Mouse (Mus musculus) monocyte, adult 5-6 weeks (primary cell): ENCODE data around the gene Stk10. TPM values are rescaled to one million over a fixed set of nuclear protein-coding genes. Genes with fewer than 3 reads are reported as not detected.
A peak's percentile ranks its signal among the peaks of the same experiment; 100 is the strongest.

ENCODE experiments used
- ATAC-seq: fragments of 153-309, 156-312 bp; replicated peaks from 2 replicates; pipeline ENCODE4 v1.8.0; 2017; ENCODE audit warnings: mild to moderate bottlenecking; ENCODE audit not compliant: low TSS enrichment, insufficient number of reproducible peaks, severe bottlenecking, poor library complexity, low FRiP score
- total RNA-seq: library from RNA; stranded (forward); fragments of 200-1000, 200-491, 200-594 nt; gene quantifications from 3 replicates; pipeline ENCODE4 v1.2.3, GENCODE M21; 2017

The Stk10 gene
- total RNA-seq, 1 experiment from 2014 or later, result 432 TPM

GRCm38 (mm10) chr11:32545605-32546004, 12.5 kb downstream of the Stk10 start:
- ATAC-seq, result no peak

- ATAC-seq, result no peak
Measured at GRCm38 (mm10) chr11:32546483-32546882, 13.4 kb downstream of the Stk10 start.

GRCm38 (mm10) chr11:32547391-32547947, 14.4 kb downstream of the Stk10 start:
- ATAC-seq, result no peak

- no peak for ATAC-seq
Measured at GRCm38 (mm10) chr11:32548240-32548639, 15.1 kb downstream of the Stk10 start.

DNA sequence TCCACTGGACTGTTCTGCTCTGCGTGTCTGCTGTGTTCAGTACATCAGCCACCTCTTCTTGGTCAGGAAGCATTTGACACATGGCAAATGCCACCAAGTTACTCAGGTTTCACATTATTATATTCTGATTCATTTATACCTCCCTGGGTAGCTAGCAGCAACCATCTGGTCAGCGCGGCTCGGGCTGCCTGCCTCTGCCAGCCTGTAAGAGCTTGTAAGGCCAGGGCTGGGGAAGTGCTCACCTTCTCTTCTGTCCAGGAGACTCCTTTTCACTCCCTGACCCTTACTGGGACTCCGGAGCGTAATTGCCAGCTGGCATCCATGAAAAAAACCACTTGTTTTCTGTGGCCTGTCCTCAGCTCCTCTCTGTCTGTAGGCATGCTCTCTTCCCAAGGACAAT, 16.1 kb downstream of the Stk10 start:
- ATAC-seq, result no peak

DNA sequence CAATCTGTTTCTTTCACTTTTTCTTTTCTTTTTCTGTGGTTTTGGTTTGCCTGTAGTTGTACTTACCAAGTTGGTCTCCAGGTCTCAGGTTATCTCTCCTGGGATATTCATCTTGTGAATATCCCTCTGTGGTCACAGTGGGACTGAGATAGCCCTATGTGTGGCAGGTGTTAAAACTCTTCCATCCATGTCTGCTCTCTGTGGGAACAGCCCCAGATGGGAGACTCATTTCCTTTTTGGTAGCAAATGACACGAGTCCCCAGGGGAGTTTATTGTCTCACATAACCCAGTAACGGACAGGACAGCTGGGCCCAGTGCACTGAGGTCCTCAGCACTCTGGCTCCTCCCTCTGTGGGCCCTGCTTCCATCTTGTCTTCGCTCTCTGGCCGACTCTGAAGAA, 17.0 kb downstream of the Stk10 start:
- no peak for ATAC-seq

DNA sequence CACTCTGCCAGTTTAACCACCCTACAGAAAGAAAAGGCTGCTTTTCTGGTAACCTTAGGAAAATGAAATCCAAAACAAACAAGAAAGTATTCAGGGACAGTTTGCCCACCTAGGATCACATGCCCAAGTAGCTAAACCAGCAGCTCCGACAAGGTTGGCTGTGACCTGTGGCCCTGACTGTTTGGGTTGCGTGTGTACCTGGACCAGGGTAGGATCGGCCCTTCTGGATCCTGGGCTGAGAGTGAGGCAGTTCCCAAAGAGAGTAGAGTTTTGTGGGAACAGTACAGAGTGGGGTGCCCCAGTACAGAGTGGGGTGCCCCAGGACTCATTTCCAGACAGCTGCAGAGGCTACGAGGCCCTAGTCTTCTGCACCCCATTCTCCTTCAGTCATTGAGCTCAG, 18.0 kb downstream of the Stk10 start:
- no peak for ATAC-seq

GRCm38 (mm10) chr11:32551579-32552297, 18.6 kb downstream of the Stk10 start:
- no peak for ATAC-seq

DNA sequence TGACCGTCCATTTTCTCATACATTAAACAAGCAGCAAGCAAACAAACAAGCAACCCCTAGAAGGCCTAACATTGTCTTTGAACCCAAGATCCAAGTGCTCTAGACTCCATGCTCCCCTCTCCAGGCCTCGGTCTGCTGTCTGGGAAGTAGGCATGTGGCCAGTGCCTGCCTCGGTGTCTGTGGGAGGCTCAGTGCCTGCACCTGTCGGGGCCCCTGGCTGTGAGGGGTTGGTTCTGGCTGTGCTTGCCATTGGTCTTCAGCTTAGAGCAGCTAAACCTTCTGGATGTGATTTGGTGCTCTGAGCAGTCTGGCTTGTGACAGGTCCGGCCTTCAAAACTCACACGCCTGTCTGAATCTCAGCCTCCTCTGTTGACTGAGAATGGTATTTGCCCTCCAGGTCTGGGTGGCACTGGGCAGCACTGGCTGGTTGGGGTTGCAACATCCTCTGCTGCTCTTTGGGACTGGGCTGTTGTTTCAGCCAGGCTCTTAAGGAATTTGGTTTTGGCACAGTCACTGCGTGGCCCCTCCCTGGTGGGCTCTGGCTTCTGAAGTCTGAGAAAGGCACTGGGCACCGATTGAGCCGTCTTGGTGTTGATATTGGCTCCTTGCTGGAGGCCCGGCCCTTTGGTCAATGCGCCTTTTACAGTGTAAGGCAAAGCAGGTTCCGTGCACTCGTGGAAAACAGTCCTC, 19.4 kb downstream of the Stk10 start:
- peak; percentile 19 for ATAC-seq

DNA sequence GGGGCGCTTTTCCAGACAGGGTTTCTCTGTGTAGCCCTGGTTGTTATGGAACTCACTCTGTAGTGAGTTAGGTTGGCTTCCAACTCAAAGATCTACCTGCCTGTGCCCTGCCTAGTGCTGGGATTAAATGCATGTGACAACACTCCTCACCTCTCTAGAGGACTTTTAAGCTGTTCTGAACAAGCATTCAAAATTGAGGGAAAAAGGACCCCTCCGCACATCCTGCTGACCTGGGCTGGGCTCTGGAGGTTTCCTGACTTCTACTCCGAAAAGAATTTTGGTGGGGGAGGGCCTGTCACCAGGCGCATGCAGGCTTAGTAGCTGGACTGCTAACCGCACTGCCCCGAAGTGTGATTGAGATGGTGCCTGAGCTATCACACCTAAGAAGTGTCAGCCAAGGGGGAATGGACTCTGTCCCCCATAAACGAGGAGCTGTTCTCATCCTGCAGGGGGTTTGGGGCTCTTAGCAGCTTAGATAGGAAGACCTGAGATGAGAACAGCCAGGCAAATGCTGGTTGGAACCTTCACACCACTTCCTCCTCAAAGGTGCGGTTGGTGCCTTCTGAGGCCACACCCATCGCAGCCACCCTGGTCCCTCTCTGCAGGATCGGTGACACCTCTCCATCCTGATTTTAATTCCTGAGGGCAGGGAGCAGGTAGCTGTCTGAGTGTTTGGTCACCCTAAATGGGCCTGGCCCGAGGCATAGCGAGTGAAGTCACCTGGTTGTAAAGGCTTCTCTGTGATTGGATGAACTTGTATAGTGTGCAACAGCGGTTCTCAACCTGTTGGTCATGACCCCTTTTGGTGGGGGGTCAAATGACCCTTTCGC, 20.4 kb downstream of the Stk10 start:
- peak; percentile 13 for ATAC-seq

- ATAC-seq, result peak; percentile 58
Measured at GRCm38 (mm10) chr11:32554141-32555091, 21.3 kb downstream of the Stk10 start.

DNA sequence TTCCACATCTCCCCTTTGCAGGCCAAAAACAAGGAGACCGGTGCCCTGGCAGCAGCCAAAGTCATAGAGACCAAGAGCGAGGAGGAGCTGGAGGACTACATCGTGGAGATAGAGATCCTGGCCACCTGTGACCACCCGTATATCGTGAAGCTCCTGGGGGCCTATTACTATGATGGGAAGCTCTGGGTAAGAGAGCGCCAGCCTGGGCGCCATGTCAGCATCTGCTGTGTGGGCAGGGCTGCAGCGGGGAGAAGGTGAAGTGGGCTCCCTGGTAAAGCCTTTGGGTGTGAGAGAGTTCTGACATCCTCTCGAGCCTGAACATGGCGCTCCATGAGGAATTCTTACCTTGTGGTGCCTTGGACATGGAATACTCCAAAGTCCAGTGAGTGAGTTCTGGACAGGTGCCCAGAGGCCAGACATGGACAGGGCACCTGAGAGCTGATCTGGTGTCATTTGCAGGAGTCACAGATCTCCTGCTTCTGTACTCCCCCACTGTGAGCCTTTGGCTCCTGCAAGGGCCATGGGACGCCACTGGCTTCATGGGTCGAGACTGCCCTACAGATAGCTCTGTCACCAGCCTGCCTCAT, 22.1 kb downstream of the Stk10 start:
- ATAC-seq, result no peak

DNA sequence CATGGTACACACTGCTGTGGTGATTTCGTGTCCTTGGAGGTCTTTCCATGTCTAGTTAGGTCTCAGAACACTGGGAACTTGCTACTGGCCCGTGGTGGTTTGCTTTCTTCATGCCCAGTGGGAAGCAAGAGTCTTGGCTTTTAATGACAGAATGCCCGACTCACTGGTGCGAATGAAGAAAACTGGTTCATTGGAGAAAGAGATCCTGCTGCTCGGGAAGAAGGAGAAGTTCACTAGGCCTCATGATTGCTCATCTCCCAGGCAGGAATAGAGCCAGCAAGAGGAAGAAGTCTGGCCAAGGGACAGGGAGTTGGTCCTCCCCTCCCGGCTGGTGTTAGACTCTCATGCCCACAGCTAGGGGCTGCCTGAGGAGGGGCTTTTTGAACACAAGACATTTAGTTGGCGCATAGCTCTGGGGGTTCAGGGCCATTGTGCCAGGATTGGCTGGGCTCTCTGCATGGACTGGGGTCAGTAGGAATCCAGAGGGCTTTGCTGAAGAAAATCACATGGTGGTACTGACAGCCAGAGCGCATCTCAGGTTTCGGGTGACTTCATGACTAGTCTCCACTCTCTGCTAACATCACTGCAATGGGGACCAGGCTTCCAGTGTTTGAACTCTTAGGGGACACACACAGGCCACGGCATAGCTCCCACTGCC, 23.4 kb downstream of the Stk10 start:
- no peak for ATAC-seq

DNA sequence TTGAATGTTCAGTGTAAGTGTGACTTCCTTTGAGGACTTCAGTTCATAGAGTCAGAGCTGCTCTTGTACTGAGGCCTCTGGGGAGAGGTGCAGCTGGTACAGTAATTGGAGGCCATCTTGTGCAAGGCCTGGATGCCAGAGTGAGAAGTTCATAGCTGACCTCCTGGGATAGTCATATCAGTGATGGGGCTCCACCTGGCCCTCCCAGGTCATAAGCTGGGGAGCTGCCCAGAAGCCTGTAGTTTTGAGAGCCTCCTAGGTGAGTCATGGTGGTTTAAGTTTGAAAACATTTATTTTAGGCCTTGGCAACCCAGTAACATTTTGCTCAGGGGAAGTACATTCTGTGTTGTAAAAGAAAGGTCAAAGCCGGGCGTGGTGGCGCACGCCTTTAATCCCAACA, 24.9 kb downstream of the Stk10 start:
- ATAC-seq, result peak; percentile 10; the same call in 1 of the 2 replicates

- ATAC-seq, result no peak
Measured at GRCm38 (mm10) chr11:32558677-32559076, 25.6 kb downstream of the Stk10 start.

DNA sequence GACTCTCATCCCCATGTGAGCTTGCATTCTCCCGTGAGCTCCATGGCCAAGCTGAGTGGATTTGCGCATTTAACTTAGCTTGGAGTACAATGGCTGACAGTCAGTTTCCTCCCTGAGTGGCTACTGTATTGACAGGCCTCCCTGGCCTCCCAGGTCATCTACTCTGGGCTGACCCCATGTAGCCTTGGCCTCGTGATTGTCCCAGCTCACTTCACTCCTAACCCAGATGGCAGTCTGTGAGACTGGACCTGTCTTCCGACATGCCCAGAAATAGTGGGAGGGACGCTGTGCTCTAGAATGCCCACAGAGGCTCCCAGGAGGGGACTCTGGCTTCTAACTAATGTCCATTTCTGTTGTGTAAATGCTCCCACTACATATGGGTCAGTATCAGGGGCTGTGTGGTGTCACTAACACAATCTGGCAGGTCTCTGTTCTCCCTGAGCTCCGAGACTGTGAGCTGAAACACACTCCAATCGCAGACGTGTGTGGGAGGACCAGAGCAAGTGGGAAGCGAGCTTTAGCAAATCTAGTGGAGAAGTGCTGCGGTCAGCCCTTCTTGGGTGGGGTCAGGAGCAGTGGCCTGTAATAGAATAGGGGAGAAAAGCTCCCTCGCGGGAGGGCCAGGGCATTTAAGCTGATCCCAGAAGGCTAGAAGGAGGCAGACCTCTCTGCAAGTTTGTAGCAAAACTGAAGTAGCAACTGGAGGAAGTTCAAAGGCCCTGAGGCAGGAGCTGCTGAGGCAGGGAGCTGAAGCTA, 27.1 kb downstream of the Stk10 start:
- peak; percentile 15 for ATAC-seq
